10 mouse cellular contexts compared by ENCODE assay signal in the genomic region with DNA sequence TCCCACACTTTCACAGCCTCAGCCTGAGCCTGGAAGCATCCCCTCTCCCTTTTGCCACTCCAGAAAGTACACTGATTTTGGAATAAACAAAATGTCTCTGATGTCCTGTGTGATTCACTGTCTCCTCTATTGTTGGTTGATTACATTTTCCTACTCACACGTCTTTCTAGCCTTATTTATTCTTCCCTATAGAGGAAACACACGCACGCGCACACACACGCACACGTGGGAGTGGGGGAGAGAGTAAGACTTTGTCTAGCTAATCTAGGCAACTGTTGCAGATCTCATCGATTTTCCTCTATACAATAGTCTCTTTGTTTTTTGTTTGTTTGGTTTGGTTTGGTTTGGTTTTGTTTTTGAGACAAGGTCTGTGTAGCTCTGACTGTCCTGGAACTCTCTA. TPM values are rescaled to one million over a fixed set of nuclear protein-coding genes. Genes with fewer than 3 reads are reported as not detected.
DNase-seq lines count a peak whose midpoint lies in the region; ATAC-seq and TF ChIP-seq lines count a peak whose summit lies in the region.
"Had no signal": no experiment of that assay in that cellular context is flagged by ENCODE, and none has a peak within 500 bp of the region (broad histone marks: within the 10 kb centered on the region; RNA-seq: fewer than 3 reads in every experiment).

No protein-coding gene starts in this region.

- WGBS in heart, embryonic 13.5 days, result 90% methylated on average over 7 of the region's 7 CpGs
- WGBS in heart, embryonic 11.5 days (ENCODE audit: insufficient replicate concordance), result 94% methylated on average over 7 of the region's 7 CpGs
- 93% methylated on average over 7 of the region's 7 CpGs for WGBS in midbrain, embryonic 16.5 days
- 95% methylated on average over 7 of the region's 7 CpGs for WGBS in midbrain, embryonic 11.5 days
- 94% methylated on average over 7 of the region's 7 CpGs for WGBS in midbrain, postnatal 0 days

- peaks cover 16% of the 10 kb centered on the region for H3K79me2 ChIP-seq in MEL (ENCODE audit: control insufficient read depth, insufficient read depth, low read length, poor library complexity)

- peaks cover 6% of the 10 kb centered on the region for H3K4me1 ChIP-seq in heart, embryonic 13.5 days
- H3K4me1 ChIP-seq in heart, embryonic 11.5 days (ENCODE audit: control insufficient read depth, insufficient read depth, low read length), result no peaks in the 10 kb centered on the region
- peaks cover 6% of the 10 kb centered on the region for H3K4me1 ChIP-seq in midbrain, embryonic 16.5 days (ENCODE audit: control insufficient read depth, insufficient read depth, low read length)
- no peaks in the 10 kb centered on the region for H3K4me1 ChIP-seq in midbrain, embryonic 11.5 days (ENCODE audit: control insufficient read depth, insufficient read depth, low read length)
- peaks cover 4 to 9% of the 10 kb centered on the region in 2 experiments; a peak in 3 of 4 replicates for H3K4me1 ChIP-seq in MEL (ENCODE audit: control insufficient read depth in 1 of 2, insufficient read depth in 2 of 2, low read length in 2 of 2)
- H3K4me1 ChIP-seq in midbrain, postnatal 0 days (ENCODE audit: insufficient read depth, low read length), result no peaks in the 10 kb centered on the region

- H3K36me3 ChIP-seq in heart, embryonic 13.5 days, result no peaks in the 10 kb centered on the region
- H3K36me3 ChIP-seq in heart, embryonic 11.5 days (ENCODE audit: control insufficient read depth, insufficient read depth, low read length), result no peaks in the 10 kb centered on the region
- no peaks in the 10 kb centered on the region for H3K36me3 ChIP-seq in midbrain, embryonic 16.5 days (ENCODE audit: control insufficient read depth, insufficient read depth, low read length)
- no peaks in the 10 kb centered on the region for H3K36me3 ChIP-seq in midbrain, embryonic 11.5 days (ENCODE audit: control insufficient read depth, insufficient read depth, low read length)
- peaks cover 2 to 8% of the 10 kb centered on the region in 2 experiments; a peak in 2 of 4 replicates for H3K36me3 ChIP-seq in MEL (ENCODE audit: control insufficient read depth in 1 of 2, insufficient read depth in 2 of 2, low read length in 2 of 2)
- H3K36me3 ChIP-seq in midbrain, postnatal 0 days (ENCODE audit: insufficient read depth, low read length), result no peaks in the 10 kb centered on the region

- peak overlapping the region; percentile 84 for H3K4me2 ChIP-seq in heart, embryonic 13.5 days
- H3K4me2 ChIP-seq in heart, embryonic 11.5 days, result no peak overlapping the region
- H3K4me2 ChIP-seq in midbrain, embryonic 16.5 days (ENCODE audit: low read length), result peak overlapping the region; percentile 72; the same call in 1 of the 2 replicates
- H3K4me2 ChIP-seq in midbrain, embryonic 11.5 days, result no peak overlapping the region
- H3K4me2 ChIP-seq in midbrain, postnatal 0 days (ENCODE audit: low read depth, low read length, poor library complexity, severe bottlenecking), result no peak overlapping the region; the same call in 1 of the 2 replicates

- H3K9ac ChIP-seq in heart, embryonic 13.5 days, result no peak overlapping the region
- no peak overlapping the region for H3K9ac ChIP-seq in heart, embryonic 11.5 days (ENCODE audit: low read depth, low read length)
- H3K9ac ChIP-seq in midbrain, embryonic 16.5 days (ENCODE audit: low read depth, low read length), result no peak overlapping the region
- no peak overlapping the region for H3K9ac ChIP-seq in midbrain, embryonic 11.5 days (ENCODE audit: low read length)
- no peak overlapping the region for H3K9ac ChIP-seq in MEL (ENCODE audit: control insufficient read depth, low read depth, low read length, poor library complexity, severe bottlenecking)
- no peak overlapping the region for H3K9ac ChIP-seq in midbrain, postnatal 0 days (replicated peaks; ENCODE audit: low read length, poor library complexity, severe bottlenecking)

- DNase-seq in midbrain, embryonic 11.5 days (ENCODE audit: low spot score, missing footprints), result no peak
- no peak for DNase-seq in MEL (ENCODE audit: low read depth, low spot score)
- DNase-seq in midbrain, postnatal 0 days (ENCODE audit: low spot score), result no peak
- DNase-seq in embryo, embryonic 10.5 days (ENCODE audit: low spot score), result no peak
- DNase-seq: adrenal gland, postnatal 14 days; kidney, postnatal 14 days; right cerebral cortex, postnatal 14 days had no signal

- no peaks in the 10 kb centered on the region for H3K27me3 ChIP-seq in heart, embryonic 13.5 days (replicated peaks)
- no peaks in the 10 kb centered on the region for H3K27me3 ChIP-seq in heart, embryonic 11.5 days (ENCODE audit: control insufficient read depth, insufficient read depth, low read length)
- H3K27me3 ChIP-seq in midbrain, embryonic 16.5 days (ENCODE audit: control insufficient read depth, insufficient read depth, low read depth, low read length), result no peaks in the 10 kb centered on the region
- no peaks in the 10 kb centered on the region for H3K27me3 ChIP-seq in midbrain, embryonic 11.5 days (ENCODE audit: control insufficient read depth, insufficient read depth, low read length)
- H3K27me3 ChIP-seq in MEL (ENCODE audit: control insufficient read depth in 1 of 2, insufficient read depth in 2 of 2, low read length in 2 of 2), result no peaks in the 10 kb centered on the region
- H3K27me3 ChIP-seq in midbrain, postnatal 0 days (ENCODE audit: insufficient read depth, low read length), result no peaks in the 10 kb centered on the region

- no peaks in the 10 kb centered on the region; the same call in 1 of the 2 replicates for H3K9me3 ChIP-seq in heart, embryonic 13.5 days
- H3K9me3 ChIP-seq in heart, embryonic 11.5 days (replicated peaks; ENCODE audit: control insufficient read depth, low read length), result no peaks in the 10 kb centered on the region
- no peaks in the 10 kb centered on the region for H3K9me3 ChIP-seq in midbrain, embryonic 16.5 days (replicated peaks; ENCODE audit: control insufficient read depth, low read length, poor library complexity, severe bottlenecking)
- H3K9me3 ChIP-seq in midbrain, embryonic 11.5 days (ENCODE audit: control insufficient read depth, low read length), result no peaks in the 10 kb centered on the region
- no peaks in the 10 kb centered on the region for H3K9me3 ChIP-seq in MEL (replicated peaks; ENCODE audit: insufficient read depth, low read length)
- no peaks in the 10 kb centered on the region for H3K9me3 ChIP-seq in midbrain, postnatal 0 days (ENCODE audit: low read length)

- no peak for TF ChIP-seq EP300 in MEL (IDR thresholded peaks at IDR 0.05; ENCODE audit: low read depth in 1 of 2, low read length in 2 of 2)

- H3K27ac ChIP-seq in heart, embryonic 13.5 days (replicated peaks), result no peak overlapping the region
- no peak overlapping the region for H3K27ac ChIP-seq in heart, embryonic 11.5 days (ENCODE audit: low read depth, low read length)
- H3K27ac ChIP-seq in midbrain, embryonic 16.5 days (ENCODE audit: low read length), result no peak overlapping the region
- no peak overlapping the region for H3K27ac ChIP-seq in midbrain, embryonic 11.5 days (ENCODE audit: low read depth, low read length)
- no peak overlapping the region for H3K27ac ChIP-seq in MEL (ENCODE audit: control insufficient read depth, low read depth, low read length)
- H3K27ac ChIP-seq in midbrain, postnatal 0 days (ENCODE audit: low read depth, low read length), result 0 out of 2 replicates have a peak overlapping the region, but pooled peaks have one; percentile 88

- TF ChIP-seq CTCF in MEL (IDR thresholded peaks at IDR 0.05 in 2 of 3, conservative IDR thresholded peaks at IDR 0.05 in 1 of 3; ENCODE audit: control insufficient read depth in 1 of 3, insufficient read depth in 1 of 3, low read depth in 2 of 3, low read length in 3 of 3, poor library complexity in 1 of 3, severe bottlenecking in 1 of 3), result no peak
- TF ChIP-seq CTCF in midbrain, postnatal 0 days (IDR thresholded peaks at IDR 0.05), result no peak

- no peak for TF ChIP-seq POLR2A in MEL (IDR thresholded peaks at IDR 0.05; ENCODE audit: control insufficient read depth in 1 of 2, insufficient read depth in 1 of 2, low read depth in 1 of 2, low read length in 2 of 2, poor library complexity in 1 of 2)

- TF ChIP-seq RAD21 in MEL (IDR thresholded peaks at IDR 0.05; ENCODE audit: low read depth, low read length), result no peak

- no peak for ATAC-seq in heart, embryonic 13.5 days (ENCODE audit: extremely low read depth, insufficient number of reproducible peaks, low FRiP score, low TSS enrichment)
- ATAC-seq in heart, embryonic 11.5 days (replicated peaks; ENCODE audit: insufficient number of reproducible peaks, low FRiP score, low TSS enrichment), result no peak
- ATAC-seq in midbrain, embryonic 16.5 days, result no peak
- ATAC-seq in midbrain, embryonic 11.5 days (ENCODE audit: low FRiP score), result no peak
- no peak for ATAC-seq in midbrain, postnatal 0 days (ENCODE audit: low FRiP score)

- peak overlapping the region; percentile 80 for H3K4me3 ChIP-seq in heart, embryonic 13.5 days
- H3K4me3 ChIP-seq in heart, embryonic 11.5 days (ENCODE audit: low read depth, low read length), result no peak overlapping the region
- H3K4me3 ChIP-seq in midbrain, embryonic 16.5 days (ENCODE audit: low read depth, low read length), result no peak overlapping the region
- no peak overlapping the region for H3K4me3 ChIP-seq in midbrain, embryonic 11.5 days (ENCODE audit: low read depth, low read length)
- peak overlapping the region; percentile 76 to 79; a peak in 1 of 4 replicates for H3K4me3 ChIP-seq in MEL (ENCODE audit: control insufficient read depth in 1 of 2, insufficient read depth in 1 of 2, low read depth in 2 of 2, low read length in 2 of 2)
- peak overlapping the region; percentile 73 for H3K4me3 ChIP-seq in midbrain, postnatal 0 days (ENCODE audit: low read depth, low read length)

RNA-seq across cellular contexts. Expression of gene Ubxn2a, which starts 0.9 kb away (rescaled TPM):
- 25.8 and 30.2 TPM in 2 replicates for polyA plus RNA-seq in heart, embryonic 13.5 days (2015; fragmentation: Nextera tagmentation; extraction: Ambion mirVana)
- 30.6 TPM in 2 replicates for polyA plus RNA-seq in heart, embryonic 11.5 days (2014; fragmentation: Nextera tagmentation; extraction: Ambion mirVana)
- polyA plus RNA-seq in midbrain, embryonic 16.5 days (2015; fragmentation: Nextera tagmentation; extraction: Ambion mirVana), result 38.7 and 40.9 TPM in 2 replicates
- polyA plus RNA-seq in midbrain, embryonic 11.5 days (2014; fragmentation: Nextera tagmentation; extraction: Ambion mirVana), result 20.3 and 23.7 TPM in 2 replicates
- 20.3 and 22.8 TPM in 2 replicates for total RNA-seq in MEL (2012; rRNA removed)
- polyA plus RNA-seq in MEL (2012; ENCODE audit: insufficient read depth in 1 of 2, insufficient read length in 2 of 2, low read depth in 1 of 2, low replicate concordance in 2 of 2, missing spikeins in 1 of 2), result 10 to 100 TPM in 1 of 2 experiments, not detected in 1; 21.9 TPM
- 26.6 and 35.1 TPM in 2 replicates for total RNA-seq in midbrain, postnatal 0 days (2014; rRNA removed)
- polyA plus RNA-seq in midbrain, postnatal 0 days (2015; fragmentation: Nextera tagmentation; extraction: Ambion mirVana), result 36.9 and 40.9 TPM in 2 replicates

RNA-seq across cellular contexts. Expression of gene Atad2b, which starts 8.8 kb away (rescaled TPM):
- 6.1 and 6.4 TPM in 2 replicates for polyA plus RNA-seq in heart, embryonic 13.5 days (2015; fragmentation: Nextera tagmentation; extraction: Ambion mirVana)
- 11.1 and 12.8 TPM in 2 replicates for polyA plus RNA-seq in heart, embryonic 11.5 days (2014; fragmentation: Nextera tagmentation; extraction: Ambion mirVana)
- polyA plus RNA-seq in midbrain, embryonic 16.5 days (2015; fragmentation: Nextera tagmentation; extraction: Ambion mirVana), result 8.0 and 9.7 TPM in 2 replicates
- 20.4 and 22.3 TPM in 2 replicates for polyA plus RNA-seq in midbrain, embryonic 11.5 days (2014; fragmentation: Nextera tagmentation; extraction: Ambion mirVana)
- 9.9 and 11.2 TPM in 2 replicates for total RNA-seq in MEL (2012; rRNA removed)
- 10 to 100 TPM; 15.3 to 44.3 TPM for polyA plus RNA-seq in MEL (2012; ENCODE audit: insufficient read depth in 1 of 2, insufficient read length in 2 of 2, low read depth in 1 of 2, low replicate concordance in 2 of 2, missing spikeins in 1 of 2)
- total RNA-seq in midbrain, postnatal 0 days (2014; rRNA removed), result 27.2 and 31.7 TPM in 2 replicates
- polyA plus RNA-seq in midbrain, postnatal 0 days (2015; fragmentation: Nextera tagmentation; extraction: Ambion mirVana), result 6.1 and 8.8 TPM in 2 replicates

RNA-seq across cellular contexts. Expression of gene Mfsd2b, which starts 34.2 kb away (rescaled TPM):
- polyA plus RNA-seq in heart, embryonic 13.5 days (2015; fragmentation: Nextera tagmentation; extraction: Ambion mirVana), result 3.3 and 4.4 TPM in 2 replicates
- polyA plus RNA-seq in heart, embryonic 11.5 days (2014; fragmentation: Nextera tagmentation; extraction: Ambion mirVana), result 12.7 and 14.8 TPM in 2 replicates
- 2.9 and 3.0 TPM in 2 replicates for polyA plus RNA-seq in midbrain, embryonic 16.5 days (2015; fragmentation: Nextera tagmentation; extraction: Ambion mirVana)
- polyA plus RNA-seq in midbrain, embryonic 11.5 days (2014; fragmentation: Nextera tagmentation; extraction: Ambion mirVana), result 3.6 and 4.1 TPM in 2 replicates
- total RNA-seq in MEL (2012; rRNA removed), result 16.9 and 31.9 TPM in 2 replicates
- 100 to 1,000 TPM in 1 of 2 experiments, not detected in 1; 117 TPM for polyA plus RNA-seq in MEL (2012; ENCODE audit: insufficient read depth in 1 of 2, insufficient read length in 2 of 2, low read depth in 1 of 2, low replicate concordance in 2 of 2, missing spikeins in 1 of 2)
- 1.1 and 2.5 TPM in 2 replicates for total RNA-seq in midbrain, postnatal 0 days (2014; rRNA removed)
- 1.3 and 1.5 TPM in 2 replicates for polyA plus RNA-seq in midbrain, postnatal 0 days (2015; fragmentation: Nextera tagmentation; extraction: Ambion mirVana)

Comparison
In these comparisons a context has a peak if more than half of its experiments do, and no peak if none do; other contexts are left out.
1. H3K4me2 ChIP-seq: peak in heart, embryonic 13.5 days (single experiment) and midbrain, embryonic 16.5 days (single experiment); none in heart, embryonic 11.5 days (single experiment), midbrain, embryonic 11.5 days (single experiment) and midbrain, postnatal 0 days (single experiment).
2. H3K4me3 ChIP-seq: peak in heart, embryonic 13.5 days (single experiment), MEL (2 of 2) and midbrain, postnatal 0 days (single experiment); none in heart, embryonic 11.5 days (single experiment), midbrain, embryonic 16.5 days (single experiment) and midbrain, embryonic 11.5 days (single experiment).